Mouse (Mus musculus): Measurements from ENCODE around the gene Stk32b. TPM values are rescaled to one million over a fixed set of nuclear protein-coding genes. Genes with fewer than 3 reads are reported as not detected.

The Stk32b gene
- polyA plus RNA-seq, 1 experiment, result 0.44 TPM

GRCm38 (mm10) chr5:37419028-37419427 lies 297.9 kb downstream of the Stk32b start:
- Histone ChIP-seq H3K4me3 (ENCODE audit: insufficient read depth, low read length) (no peak overlapping the region), H3K4me1 (ENCODE audit: control insufficient read depth, insufficient read depth, low read length) (no peaks in the 10 kb centered on the region), H3K27ac (ENCODE audit: insufficient read depth, low read length) (no peak overlapping the region)
- TF ChIP-seq POLR2A (IDR thresholded peaks at IDR 0.05; ENCODE audit: low read depth, low read length) (no peak), CTCF (IDR thresholded peaks at IDR 0.05; ENCODE audit: borderline replicate concordance, insufficient read depth, low read length) (no peak)

Other genes with a start within 250 kb of the Stk32b start
- gene Cytl1, start 18.3 kb upstream of the Stk32b start, polyA plus RNA-seq (2011; ENCODE audit: insufficient read length, low read depth, missing spikeins), result not detected in 2 replicates
- gene Msx1, start 107.4 kb upstream of the Stk32b start, polyA plus RNA-seq (2011; ENCODE audit: insufficient read length, low read depth, missing spikeins), result 4.8 and 15.7 TPM in 2 replicates